Mouse (Mus musculus): ENCODE results near the gene Art3.

GRCm38 (mm10) chr5:92404400-92404678 lies 72.7 kb downstream of the Art3 start:
- no peak for TF ChIP-seq CTCF (IDR thresholded peaks at IDR 0.05; ENCODE audit: insufficient read depth, low read length)
- no peak for TF ChIP-seq POLR2A (IDR thresholded peaks at IDR 0.05; ENCODE audit: borderline replicate concordance, extremely low read depth, low read depth, low read length)
